ENCODE assay signal across 13 mouse cellular contexts in the genomic region with DNA sequence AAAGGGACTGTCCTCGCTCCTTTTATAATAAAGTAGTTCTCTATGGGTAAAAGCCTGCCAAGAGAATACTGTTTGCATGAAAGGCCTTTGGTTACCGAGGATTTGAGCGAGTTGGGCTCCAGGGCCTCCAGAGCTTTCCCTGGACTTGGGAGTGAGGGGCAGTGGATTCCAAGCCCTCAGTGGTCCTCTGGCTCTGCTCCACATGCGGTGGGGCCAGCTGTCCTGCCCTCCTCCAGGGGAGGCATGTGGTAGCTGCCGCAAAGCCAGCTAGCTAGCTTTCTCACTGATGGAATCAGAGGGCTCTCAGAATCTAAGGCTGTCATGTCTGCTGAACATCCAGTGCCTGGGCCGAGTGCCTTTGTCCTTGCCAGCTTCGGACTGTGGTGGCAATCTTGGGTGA.
"Had no signal": no experiment of that assay in that cellular context is flagged by ENCODE, and none has a peak within 500 bp of the region (broad histone marks: within the 10 kb centered on the region; RNA-seq: fewer than 3 reads in every experiment).

No protein-coding gene starts in this region.

- H3K4me2 ChIP-seq: liver, embryonic 11.5 days; liver, embryonic 15.5 days; midbrain, embryonic 13.5 days; stomach, embryonic 15.5 days had no signal

- H3K27ac ChIP-seq: limb, embryonic 10.5 days; liver, embryonic 15.5 days; midbrain, embryonic 13.5 days; stomach, embryonic 15.5 days had no signal

- H3K36me3 ChIP-seq: stomach, embryonic 15.5 days had no signal

- H3K9ac ChIP-seq: liver, embryonic 15.5 days; midbrain, embryonic 13.5 days; stomach, embryonic 15.5 days had no signal

- DNase-seq: kidney, adult 8-10 months; kidney, postnatal 25 days; lung, adult 2 months; lung, postnatal 36 days; right cerebral cortex, postnatal 14 days; thymus, adult 2 months; thymus, postnatal 25 days had no signal

- H3K27me3 ChIP-seq: liver, embryonic 15.5 days; midbrain, embryonic 13.5 days; stomach, embryonic 15.5 days had no signal

- H3K9me3 ChIP-seq: limb, embryonic 10.5 days; liver, embryonic 15.5 days; midbrain, embryonic 13.5 days; stomach, embryonic 15.5 days had no signal

- ATAC-seq: lung, postnatal 0 days; midbrain, embryonic 13.5 days had no signal

- H3K4me3 ChIP-seq: limb, embryonic 10.5 days; liver, embryonic 15.5 days; midbrain, embryonic 13.5 days; stomach, embryonic 15.5 days had no signal
